Mouse (Mus musculus) layer of hippocampus, adult 8-10 months (tissue): ENCODE data around the gene Slc24a2. TPM values are rescaled to one million over a fixed set of nuclear protein-coding genes. Genes with fewer than 3 reads are reported as not detected.

Experiments used
- DNase-seq, 2 experiments: peaks; one replicate each; pipeline ENCODE4 v3.0.0; 2022; ENCODE audit warnings: low spot score in 2 of 2
- total RNA-seq, 4 experiments: library from RNA; stranded (reverse); gene quantifications; 2 replicates each; pipeline ENCODE4 v1.2.4; 2022

The Slc24a2 gene
- total RNA-seq, 4 experiments from 2014 or later = 327 to 399 (median 357) TPM

DNA sequence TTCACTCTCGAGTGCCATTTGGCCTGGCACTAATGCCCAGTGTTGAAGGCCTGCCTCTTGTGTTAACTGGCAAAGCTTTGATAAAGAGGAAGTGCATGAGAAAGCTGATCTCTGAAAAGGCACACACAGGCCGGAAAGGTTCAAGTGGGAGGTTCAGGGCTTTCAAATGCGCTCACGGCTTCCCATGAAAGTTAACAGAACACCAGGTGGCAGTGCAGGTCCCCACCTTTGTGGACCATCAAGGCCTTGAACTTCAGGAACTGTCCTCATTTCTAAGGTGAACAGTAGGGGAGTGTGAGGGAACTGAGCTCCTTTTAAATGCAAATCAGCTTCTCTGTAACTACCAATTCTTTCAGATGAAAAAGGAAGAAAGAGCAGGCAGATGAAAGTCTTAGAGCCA is 110.5 kb downstream of the Slc24a2 start:
- no peak for DNase-seq

DNA sequence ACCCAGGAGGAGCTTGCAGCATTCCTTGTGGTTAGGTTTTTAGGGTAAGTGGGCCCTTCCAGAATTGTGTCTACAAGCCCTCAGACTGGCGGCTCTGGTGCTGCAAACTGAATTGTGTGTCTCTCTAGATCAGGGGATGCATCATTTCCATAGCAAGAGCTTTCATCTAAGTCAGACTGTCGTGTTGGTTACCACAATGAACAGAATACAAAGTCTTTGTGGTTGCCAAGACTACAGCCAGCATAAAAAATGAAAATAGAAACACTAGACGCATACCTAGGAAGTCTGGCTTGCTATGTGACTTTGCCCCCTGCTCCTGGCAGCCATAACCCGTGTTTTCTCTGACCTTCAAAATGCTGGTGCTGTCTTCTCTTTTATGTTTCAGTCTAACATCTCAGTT is 114.6 kb downstream of the Slc24a2 start:
- DNase-seq = no peak

DNA sequence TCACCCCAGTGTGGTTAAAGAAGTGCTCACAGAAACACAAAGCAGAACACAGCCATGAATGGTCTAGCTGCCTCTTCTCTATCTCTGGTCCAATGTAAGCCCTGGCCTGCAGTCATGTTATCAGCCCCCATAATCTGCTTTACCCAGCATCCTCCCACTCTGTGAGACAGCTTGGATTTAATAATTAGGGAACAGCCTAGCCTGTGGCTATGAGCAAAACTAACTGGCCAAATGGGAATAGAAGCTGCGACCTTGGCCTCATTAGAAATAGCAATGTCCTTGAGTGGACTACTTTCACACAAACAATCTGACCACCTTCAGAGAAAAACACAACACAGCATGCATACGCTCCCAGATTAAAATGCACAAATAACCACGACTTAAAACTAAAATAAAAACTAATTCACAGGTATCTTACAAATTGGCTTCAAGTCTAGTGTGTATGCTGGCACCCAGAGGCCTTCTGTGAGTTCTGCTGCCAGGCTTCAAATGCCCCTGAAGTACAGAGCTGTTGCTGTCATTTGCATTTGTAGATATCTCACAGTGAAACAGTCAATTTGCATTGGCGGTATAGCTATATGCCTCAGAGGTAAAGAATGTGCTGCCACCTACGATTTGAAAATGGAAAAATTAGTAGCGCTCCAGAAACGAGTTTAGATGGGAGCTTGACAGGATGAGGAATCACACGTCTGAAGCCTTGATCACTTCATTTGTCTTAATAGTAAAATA is 120.8 kb downstream of the Slc24a2 start:
- DNase-seq = no peak

DNA sequence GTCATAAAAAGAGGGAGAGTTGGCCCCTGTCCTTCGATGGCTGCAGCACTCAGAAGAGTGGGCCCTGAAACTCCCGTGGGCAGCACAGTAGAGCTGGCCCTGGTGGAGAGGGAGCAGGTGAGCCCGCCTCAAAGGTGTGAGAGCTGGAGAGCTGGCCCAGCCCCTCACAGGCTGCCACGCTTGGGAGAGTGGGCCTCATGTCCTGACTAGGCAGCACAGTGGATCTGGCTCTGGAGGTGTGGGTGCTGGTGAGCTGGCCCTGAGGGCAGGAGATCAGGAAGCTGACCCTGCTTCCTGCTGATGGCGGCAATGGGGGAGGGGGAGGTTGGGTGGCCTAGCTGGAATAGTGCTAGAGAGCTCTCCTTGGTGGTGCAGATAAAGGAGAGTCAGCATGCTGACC is 129.3 kb downstream of the Slc24a2 start:
- DNase-seq = no peak

DNA sequence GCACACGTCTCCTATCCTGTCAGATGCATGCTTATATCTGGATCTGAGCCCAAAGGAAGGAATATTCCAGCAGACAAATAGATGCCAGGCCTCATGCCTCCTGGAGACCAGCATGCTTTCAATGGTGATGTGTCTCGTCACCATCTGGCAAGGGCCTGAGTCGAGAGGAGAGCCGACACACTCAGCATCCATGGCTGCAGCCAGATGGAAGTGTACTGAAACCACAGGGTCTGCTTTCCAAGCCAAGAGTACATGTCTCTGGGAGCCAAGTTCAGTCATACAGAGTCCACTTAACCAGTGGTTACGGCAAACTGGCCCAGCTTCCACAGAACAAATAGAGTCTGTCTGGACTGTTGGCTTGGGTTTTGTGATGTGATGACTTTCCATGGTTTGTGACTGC is 134.1 kb downstream of the Slc24a2 start:
- DNase-seq = peak; percentile 72 to 75

DNA sequence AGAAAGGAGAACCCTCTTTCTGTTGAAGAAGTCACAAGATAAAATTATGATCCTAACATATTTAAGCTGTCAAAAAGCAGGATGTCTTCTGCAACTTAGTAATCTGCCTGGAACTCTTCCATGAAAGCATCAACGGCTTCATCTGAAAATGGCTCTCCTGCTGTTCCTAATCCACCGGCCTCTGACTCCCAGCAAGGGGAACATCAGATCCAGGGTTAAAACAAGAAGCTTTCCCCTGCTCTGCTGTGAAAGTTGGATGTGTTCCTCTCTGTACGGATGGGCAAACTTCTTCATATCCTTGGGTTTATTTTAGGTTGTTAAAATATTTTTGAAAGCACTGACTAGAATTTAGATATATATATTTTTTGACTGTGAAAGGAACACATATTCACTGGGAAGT is 136.7 kb downstream of the Slc24a2 start:
- no peak for DNase-seq

DNA sequence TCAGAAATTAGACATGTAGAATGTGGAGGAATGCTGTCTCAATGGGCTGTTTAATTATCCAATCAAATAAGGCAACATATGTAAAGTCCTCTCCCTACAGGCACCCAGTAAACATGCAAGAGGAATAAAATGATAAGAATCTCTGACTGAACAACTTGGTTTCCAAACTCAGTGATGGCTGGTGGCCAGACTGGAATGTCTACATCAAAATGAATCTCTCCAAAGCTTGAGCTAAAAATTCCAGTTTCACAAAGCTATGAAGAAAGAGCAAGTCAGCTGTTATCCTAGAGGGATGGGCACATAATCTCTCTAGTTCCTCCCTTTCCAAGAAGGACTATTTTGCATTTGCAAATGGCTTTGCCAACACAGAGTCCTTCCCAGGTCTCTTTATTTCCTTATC is 139.4 kb downstream of the Slc24a2 start:
- no peak for DNase-seq

DNA sequence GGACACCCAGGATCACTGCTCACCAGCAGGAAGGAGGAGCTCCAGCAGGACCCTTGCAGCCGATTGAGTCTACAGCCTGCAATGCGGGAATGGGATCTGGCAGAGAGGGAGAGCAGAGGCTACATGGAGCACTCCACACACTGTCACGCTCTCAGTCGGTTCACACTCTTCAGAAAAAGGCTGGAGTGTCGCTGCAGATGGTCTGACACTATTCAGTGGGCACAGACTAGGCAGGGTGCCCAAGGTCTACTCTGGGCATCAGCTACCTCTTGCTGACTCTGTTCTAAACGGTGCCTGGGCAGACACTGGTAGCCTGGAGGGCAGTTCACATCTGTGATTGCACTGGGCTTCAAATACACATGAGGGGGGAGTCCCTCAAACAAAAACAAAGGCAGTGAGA is 141.6 kb downstream of the Slc24a2 start:
- DNase-seq = no peak

DNA sequence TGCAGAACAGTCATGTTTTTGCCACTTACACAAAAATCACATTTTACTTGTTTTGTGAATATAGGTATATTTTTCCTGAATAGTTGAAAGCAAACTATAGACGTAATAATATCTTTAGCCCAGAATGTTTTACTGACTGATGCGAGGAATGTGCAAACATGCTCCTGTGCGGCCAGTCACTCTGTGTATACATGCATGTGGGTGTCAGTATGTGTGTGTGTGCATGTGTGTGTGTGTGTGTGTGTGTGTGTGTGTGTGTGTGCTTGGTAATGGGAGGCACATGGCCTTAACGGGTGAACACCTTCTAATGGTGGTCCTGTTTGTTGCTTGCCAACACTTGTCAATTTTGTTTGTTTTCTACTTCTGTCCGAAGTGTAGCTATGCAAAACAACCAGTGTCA is 142.7 kb downstream of the Slc24a2 start:
- no peak for DNase-seq

DNA sequence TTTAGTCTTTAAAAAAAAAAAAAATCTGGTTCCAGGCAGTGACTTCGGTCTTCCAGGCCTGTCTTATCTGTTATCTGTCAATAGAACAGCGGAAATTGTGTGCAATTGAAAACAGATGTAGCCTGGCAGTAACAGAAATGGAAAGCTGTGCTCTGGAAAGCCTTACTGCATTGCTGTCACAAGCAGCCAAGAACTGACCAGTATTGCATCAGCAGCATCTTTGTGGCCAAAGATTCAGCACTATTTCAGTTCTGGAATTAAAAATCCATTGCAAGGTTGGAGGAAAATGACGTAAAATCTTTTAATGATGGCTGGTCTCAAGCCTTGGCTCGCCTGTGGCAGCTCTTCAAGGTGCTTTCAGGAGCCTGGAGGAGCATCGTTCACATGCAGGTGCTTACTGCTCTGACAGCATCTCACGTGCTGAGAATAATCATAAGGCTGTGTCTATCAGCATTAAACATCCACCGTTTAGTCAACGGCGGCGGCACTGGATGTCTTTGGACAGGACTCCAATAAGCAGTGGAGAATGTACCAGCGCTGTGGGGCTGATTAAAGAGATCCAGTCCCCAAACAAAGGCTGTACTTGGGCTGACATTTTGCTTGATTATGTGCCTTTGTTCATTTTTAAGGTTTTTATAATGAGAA is 143.2 kb downstream of the Slc24a2 start:
- DNase-seq = no peak

DNA sequence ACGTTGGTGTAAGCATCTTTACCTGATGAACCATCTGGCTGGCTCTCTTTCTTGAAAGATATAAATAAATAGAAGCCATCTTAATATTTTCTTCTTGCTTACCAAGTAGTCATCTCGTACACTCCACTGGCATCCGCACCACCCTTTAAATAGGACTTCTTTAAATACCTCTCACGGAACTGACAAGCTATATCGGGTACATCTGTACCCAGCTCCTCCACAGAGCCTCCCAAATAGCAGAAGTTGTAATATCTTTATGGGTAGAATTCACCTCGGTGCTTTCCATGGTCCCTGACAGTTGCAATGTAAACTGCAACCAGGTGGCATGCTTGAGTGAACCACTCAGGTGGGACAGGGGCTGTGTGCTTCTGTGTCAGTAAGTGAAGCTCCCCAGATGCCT is 149.0 kb downstream of the Slc24a2 start:
- DNase-seq = no peak

DNA sequence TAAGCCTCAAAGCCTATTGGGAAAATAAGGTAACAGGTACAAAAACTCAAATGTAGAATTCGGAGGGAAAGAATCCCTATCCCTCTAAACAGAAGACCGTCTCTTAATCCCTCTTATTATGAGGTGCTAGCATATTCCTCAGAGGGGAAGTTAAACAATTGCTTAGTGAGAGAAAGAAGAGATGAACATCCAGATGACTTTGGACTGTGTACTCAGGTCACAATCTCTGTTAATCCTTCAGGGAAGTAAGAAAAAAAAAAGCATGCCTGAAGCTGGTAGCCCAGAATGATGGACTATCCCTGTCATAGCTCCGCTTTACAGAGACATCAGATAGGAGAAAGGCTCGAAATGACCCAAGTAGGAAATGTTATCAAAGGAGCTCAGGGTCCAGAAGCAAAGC is 151.0 kb downstream of the Slc24a2 start:
- DNase-seq = no peak

DNA sequence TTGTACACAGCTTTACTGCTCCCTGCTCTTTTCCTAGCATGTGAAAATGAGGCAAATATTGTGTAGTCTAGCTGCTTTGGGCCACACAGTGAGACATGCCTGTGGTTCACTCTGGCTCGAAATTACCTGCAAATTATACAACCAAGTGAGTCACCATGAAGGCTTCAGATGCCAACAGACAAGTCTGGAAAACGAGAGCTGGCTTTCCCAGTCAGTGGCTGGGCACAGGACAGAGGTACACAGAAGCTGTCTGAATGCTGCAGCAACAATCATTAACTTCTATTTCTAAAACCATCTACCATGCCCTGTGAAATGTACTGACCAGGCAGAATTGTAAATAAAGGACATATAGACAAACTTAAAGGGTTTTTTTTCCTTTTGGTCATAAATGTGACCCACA is 151.6 kb downstream of the Slc24a2 start:
- DNase-seq = no peak

DNA sequence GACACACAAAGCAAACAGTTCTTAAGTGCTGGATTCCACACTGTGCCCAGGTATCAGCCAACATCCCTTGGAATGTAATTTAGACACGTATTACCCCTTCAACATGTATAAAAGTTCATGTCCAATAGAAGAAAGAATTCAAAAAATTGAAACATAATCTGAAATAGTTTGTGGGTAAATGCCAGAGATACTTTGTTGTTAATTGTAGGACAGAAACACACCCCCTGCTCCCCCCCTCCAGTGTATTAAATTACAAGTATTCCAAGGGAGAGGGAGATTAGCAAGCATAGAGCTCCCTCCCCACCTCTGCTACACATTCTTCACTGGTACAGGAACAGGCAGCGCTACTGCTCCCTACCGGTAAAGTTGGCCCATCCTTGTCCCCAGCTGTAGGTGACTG is 154.5 kb downstream of the Slc24a2 start:
- DNase-seq = no peak

DNA sequence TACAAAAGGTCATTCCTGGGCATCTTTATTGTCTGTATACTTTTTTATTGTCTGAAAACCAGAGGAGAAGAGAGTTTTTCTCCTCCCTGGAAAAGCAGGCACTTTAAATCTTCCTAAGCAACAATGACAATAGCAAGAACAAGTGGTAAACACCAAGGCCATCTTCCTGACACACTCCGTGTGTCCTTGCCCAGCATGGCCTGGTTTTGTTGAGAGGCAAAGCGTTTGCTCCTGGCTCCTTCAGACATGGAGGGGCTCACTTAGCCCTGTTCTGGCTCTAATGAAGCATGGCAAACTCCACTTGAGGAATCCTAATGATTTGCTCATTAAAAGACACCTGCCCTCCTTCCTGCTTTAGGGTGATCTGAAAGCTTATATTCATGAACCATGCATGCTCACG is 162.2 kb downstream of the Slc24a2 start:
- no peak for DNase-seq

DNA sequence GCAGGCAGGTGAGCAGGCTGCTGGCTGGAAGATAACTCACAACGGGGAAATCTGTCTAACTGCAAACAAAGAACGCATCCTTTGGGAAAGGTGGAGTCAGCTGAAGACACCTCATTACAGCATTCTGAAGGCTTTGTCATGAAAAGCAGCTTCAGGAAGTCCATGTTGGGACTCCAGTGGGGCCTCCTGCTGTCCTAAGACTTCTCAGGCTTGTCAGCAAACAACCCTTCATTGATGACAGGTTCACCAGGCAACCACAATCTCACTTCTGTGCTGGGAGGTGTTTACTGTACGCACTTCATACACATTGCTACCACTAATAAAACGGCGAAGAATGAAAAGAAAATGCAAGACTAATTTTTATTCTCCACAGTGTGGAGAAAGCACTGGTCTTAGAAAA is 165.1 kb downstream of the Slc24a2 start:
- DNase-seq = no peak

DNA sequence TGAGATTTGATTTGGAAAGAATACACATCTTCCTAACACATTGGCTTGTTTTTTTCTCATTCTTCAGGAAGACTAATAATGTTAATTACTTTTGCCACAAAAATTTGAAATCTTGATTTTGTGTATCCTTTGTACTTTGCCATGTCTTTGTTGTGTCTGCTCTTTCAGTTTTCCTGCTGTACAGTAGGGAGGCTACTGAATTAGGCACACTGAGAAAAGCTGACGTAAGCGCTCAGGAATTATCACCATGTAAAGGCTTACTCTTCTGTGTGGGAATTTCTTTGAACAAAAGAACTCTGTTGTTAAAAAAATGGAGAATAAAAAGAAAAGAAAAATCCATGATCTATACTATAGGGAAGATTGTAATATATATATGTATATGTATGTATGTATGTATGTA is 165.7 kb downstream of the Slc24a2 start:
- no peak for DNase-seq

DNA sequence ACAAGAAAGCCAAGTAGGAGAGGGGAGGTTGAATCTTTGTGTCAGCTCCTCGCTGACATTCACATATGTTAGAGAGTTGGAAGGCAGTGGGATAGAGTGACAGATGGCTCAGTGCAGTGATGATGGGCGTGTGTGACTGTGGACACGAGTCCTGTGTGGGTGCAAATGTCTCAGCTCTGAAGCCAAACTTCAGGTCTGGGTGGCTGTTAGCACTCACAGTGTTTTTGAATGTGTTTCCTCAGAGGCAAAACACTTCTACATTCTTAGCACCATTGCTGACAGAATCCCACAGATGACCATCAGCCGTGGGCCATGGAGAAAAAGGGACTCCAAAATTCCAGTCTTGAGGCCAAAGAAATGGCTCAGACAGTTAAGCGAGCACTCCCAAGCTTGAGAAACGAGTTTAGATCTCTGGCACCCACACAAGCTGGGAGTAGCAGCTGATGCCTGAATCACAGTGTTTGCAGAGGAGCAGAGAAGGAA is 167.5 kb downstream of the Slc24a2 start:
- DNase-seq = no peak

DNA sequence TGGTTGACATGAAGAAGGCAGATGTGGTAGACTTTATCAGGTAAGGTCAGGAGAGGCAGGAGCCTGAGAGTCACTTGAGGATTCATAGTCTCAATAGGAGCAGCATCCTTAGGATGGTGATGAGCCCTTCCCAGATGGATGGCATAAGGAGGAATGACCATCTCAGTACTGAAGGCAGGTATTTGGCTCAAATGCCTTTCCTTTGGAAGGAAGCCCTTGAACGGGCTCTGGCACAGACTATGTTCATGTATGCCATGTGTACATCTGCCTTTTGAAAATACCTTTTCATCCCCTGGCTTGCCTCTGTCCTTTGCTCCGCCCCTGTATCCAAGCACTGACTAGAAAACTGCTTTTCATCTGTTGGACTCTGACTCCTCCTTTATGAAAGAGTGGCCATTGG is 168.6 kb downstream of the Slc24a2 start:
- DNase-seq = no peak

DNA sequence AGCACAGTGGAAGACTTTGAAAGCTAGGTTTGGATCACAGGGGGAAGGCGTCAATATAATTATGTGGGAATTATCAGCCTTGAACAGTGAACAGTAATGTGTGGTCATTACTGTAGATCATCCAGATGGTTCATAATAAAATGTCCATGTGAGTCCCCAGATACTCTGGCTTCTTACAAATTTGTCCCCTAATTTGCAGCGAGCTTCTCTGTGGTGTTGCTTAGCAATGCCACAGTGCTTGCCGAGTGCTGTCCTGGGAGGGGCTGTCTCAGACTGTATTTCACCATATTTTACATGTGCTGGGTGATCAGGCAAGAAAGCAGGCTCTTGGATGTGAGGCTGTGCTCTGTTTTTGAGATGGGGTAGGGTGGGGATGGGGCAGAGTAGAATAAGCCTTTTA is 172.7 kb downstream of the Slc24a2 start:
- DNase-seq = no peak

DNA sequence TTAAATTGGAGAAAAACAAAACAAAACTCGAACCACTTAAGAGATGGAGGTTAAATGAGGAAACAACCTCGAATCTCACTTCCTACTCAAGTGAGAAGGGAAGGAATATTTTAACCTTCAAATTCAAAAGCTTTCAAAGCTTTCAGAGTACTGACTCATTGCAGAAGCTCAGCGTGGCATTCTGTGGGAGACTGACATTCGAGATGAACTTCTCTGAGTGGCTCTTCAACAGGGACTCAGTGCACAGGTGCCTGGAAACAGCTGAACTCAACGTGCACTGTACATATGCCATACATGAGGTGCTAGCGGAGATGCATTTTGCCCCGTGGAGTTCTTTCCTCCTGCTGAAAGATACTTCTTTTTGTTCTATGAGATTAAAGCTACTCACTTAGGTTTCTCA is 174.5 kb downstream of the Slc24a2 start:
- DNase-seq = no peak

DNA sequence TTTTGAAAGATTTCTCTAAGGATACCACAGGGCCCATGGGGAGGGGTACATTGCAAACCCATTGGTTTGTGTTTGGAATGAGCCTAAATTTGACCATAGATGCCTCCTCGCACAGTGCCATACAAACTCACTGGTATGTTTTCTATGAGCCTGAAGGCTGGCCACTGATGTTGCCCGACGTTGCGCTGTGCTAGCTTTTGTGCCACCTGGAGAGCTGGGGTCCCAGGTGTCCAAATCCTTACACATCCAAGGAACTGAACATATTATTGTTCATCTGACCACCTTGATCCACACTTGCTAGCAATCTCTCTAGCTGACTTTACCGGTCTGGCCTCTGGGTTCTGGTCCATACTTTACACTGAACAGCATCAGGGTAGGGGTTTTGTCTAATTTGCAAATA is 177.4 kb downstream of the Slc24a2 start:
- DNase-seq = no peak

DNA sequence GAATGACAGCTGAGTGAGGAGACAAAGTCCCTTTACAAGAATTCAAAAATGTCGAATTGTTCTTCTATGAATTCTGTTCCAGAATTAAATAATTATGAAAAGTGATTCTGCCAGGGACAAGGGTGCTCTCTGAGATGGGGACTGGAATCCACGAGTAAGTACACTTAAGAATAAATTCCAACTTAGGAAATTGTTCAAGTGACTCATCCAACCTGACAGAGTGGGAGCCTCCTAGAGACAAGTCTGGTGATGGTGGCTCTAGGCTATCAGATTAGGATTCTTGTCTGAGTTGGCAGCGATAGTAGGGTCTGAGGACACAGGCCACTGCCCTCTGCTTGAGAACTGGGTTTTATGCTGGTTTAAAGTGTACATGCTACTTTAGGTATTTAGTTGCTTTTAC is 181.2 kb downstream of the Slc24a2 start:
- DNase-seq = no peak
